Mouse (Mus musculus) cortical plate, adult 2 months (tissue): ENCODE data around the gene Ctsw.

ENCODE experiments used
- CTCF ChIP-seq: fragments of 200-500 bp; IDR thresholded peaks from 2 replicates; pipeline ENCODE4 v1.5.1; 2011; ENCODE audit warnings: mild to moderate bottlenecking, control low read depth, low read length; ENCODE audit not compliant: insufficient read depth; ENCODE audit errors: extremely low read depth
- POLR2A ChIP-seq: fragments of 200-500 bp; IDR thresholded peaks from 2 replicates; pipeline ENCODE4 v1.6.1; 2011; ENCODE audit warnings: mild to moderate bottlenecking, low read length, control low read depth; ENCODE audit not compliant: insufficient read depth; ENCODE audit errors: extremely low read depth

DNA sequence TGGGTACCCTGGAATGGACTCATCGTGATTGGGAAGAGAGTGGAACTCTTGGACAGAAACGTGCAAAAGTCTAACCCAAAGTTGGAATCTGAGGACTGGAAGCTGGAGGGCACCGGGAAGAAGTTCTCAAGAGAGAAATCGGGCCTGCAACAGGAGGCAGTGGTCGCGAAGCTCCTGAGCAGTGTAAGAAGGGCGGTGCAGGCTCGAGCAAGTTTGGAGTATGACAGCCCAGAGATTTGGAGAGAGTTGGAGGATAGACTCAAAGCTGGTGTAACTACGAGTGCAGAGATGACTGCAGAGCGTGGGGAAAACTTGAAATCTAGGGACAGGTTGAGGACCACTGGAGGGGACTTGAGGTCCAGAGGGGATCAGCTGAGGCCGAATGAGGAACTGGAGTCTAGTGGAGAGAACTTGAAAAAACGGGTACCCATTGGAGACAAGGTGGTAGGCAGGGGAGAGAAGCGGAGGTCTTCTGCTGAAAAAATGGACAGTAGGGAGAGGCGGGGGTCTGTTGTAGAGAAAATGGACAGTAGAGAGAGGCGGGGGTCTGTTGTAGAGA, 42.8 kb upstream of the Ctsw start:
- no peak for TF ChIP-seq CTCF
- TF ChIP-seq POLR2A = no peak
